Mouse (Mus musculus): ENCODE data around the gene Pde6d.

GRCm38 (mm10) chr1:86614269-86614668, 31.8 kb upstream of the Pde6d start:
- TF ChIP-seq CTCF (IDR thresholded peaks at IDR 0.05; ENCODE audit: low read depth, low read length) (no peak), POLR2A (IDR thresholded peaks at IDR 0.05; ENCODE audit: borderline replicate concordance, low read depth, low read length) (no peak)
